Mouse (Mus musculus): Measurements from ENCODE around the gene Glra2. TPM values are rescaled to one million over a fixed set of nuclear protein-coding genes. Genes with fewer than 3 reads are reported as not detected.
"Not testable (repeated sequence)": the region's sequence is repeated elsewhere in the genome, so short reads cannot be mapped to it uniquely, and the experiment has no call there.

Gene Glra2
- not detected in 2 replicates for polyA plus RNA-seq (2011; ENCODE audit: insufficient read length, low read depth, missing spikeins)

DNA sequence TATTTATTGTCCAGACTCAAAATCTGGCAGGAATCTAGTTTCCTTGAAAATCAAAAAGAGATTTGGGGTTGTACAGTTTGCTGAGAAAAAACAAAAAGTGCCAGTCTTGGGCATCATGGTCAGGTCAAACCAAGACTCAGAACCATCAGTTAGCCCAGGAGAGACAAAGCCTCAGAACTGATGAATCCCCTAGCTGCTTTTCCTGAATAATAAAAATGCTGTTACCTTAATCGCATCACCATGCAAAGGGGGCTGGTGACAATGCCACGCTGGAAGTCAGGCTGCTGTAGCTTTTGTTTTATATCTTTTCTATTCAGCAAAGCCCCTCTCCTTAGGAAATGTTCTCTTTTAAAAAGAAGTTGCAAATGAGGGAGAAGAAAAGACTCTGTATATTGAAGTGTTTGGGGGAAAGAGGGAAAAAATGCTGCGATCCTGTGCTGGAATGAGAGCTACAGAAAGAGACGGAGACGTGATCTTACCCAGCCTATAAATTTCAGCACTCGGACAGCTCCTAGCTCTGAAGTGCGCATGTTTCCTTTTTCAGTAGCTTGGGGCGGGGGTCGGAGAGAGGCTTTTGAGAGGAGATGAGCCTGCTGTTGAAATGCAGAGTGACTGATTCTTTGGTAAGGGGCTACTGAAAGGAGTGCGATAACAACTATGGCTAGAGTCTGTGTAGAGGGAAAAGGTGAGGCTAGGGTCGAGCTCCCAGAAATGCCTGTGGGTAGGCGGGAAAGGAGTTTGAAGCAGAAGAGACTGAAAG is at the start of gene Glra2:
Gene Glra2, minus strand, starts transcription at position 455 of the 760 bp plus-strand sequence.
- peak within 1 kb of the TSS; percentile 7; the same call in 1 of the 2 replicates for H3K4me3 ChIP-seq (ENCODE audit: insufficient read depth, low read length)
- no peak within 1 kb of the TSS for H3K27ac ChIP-seq (ENCODE audit: insufficient read depth, low read length)
- H3K4me1 ChIP-seq (ENCODE audit: control insufficient read depth, insufficient read depth, low read length) = no peaks in the 10 kb centered on the region
- TF ChIP-seq CTCF (IDR thresholded peaks at IDR 0.05; ENCODE audit: borderline replicate concordance, insufficient read depth, low read length) (no peak), POLR2A (IDR thresholded peaks at IDR 0.05; ENCODE audit: low read depth, low read length) (no peak)

DNA sequence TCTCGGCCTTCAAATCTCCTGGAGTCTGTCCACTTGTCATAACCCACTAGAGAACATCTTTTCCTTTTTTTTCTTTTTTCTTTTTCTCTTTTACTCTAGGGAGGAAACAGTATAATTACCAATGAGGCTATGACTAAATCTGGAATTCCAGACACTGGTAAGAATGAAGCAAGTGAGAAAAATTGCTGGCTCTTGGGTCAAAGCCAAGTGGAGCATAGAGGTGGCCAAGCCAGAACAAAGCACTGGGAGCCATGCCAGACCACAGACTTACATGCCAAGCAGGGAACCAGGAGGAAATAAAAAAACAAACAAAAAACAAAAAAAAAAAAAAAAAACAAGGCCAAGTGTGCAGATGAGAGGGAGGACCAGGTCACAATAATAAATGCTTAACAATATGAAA is 35.6 kb upstream of the Glra2 start:
- H3K4me1 ChIP-seq (ENCODE audit: control insufficient read depth, insufficient read depth, low read length) = no peaks in the 10 kb centered on the region
- no peak for TF ChIP-seq POLR2A (IDR thresholded peaks at IDR 0.05; ENCODE audit: low read depth, low read length)
- H3K27ac ChIP-seq (ENCODE audit: insufficient read depth, low read length) = no peak overlapping the region
- H3K4me3 ChIP-seq (ENCODE audit: insufficient read depth, low read length) = no peak overlapping the region

DNA sequence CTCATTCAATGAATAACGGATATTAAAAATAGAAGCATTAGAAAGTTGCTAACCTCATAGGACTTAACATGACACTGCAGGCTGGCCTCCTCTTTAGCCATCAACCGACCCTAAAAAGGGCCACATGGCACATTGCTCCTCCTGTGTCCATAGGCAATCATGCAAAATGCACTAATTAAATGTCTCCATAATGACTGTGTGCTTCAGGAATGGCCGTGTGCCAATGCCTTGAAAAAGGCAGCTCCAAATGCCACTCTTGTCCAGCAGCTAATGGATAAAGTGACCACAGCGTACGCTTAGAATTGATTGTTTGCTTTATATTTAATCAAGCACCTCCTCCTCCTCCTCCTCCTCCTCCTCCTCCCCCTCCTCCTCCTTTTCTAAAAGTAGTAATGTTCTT is 17.4 kb upstream of the Glra2 start:
- Histone ChIP-seq H3K27ac (ENCODE audit: insufficient read depth, low read length) (no peak overlapping the region), H3K4me1 (ENCODE audit: control insufficient read depth, insufficient read depth, low read length) (no peaks in the 10 kb centered on the region), H3K4me3 (ENCODE audit: insufficient read depth, low read length) (no peak overlapping the region)
- TF ChIP-seq CTCF (IDR thresholded peaks at IDR 0.05; ENCODE audit: borderline replicate concordance, insufficient read depth, low read length) (no peak), POLR2A (IDR thresholded peaks at IDR 0.05; ENCODE audit: low read depth, low read length) (no peak)

DNA sequence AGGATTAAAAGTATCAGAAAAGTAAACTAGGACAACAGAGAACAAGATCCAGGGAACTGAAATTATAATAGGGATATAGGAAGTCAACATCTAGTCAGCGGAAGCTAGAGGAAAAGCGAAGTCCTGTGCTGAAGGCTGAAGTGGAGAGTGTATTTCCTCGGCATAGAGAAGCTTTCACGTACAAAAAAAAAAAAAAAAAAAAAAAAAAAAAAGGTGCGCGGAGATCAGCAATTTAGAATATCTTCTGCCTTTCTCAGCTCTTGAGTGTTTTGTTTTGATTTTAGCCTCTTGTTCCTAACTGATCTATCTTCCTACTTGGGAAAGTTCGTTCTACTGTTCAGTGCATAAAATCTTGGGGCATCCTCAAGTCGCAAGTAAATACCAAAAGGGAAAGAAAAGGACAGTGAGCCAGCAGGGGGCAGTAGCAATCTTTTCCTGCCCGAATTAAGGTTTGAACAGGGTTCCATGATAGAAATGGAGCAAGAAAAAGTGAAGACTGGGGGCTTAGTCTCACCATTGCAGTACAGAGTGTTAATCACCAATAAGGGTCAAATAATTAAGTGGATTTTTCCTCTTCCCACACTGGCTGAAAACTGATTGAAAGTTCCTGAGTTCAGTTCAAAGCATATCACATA is 623 bp upstream of the Glra2 start:
- Histone ChIP-seq H3K27ac (ENCODE audit: insufficient read depth, low read length) (no peak overlapping the region), H3K4me1 (ENCODE audit: control insufficient read depth, insufficient read depth, low read length) (no peaks in the 10 kb centered on the region), H3K4me3 (ENCODE audit: insufficient read depth, low read length) (peak overlapping the region; percentile 7; the same call in 1 of the 2 replicates)
- no peak for TF ChIP-seq POLR2A (IDR thresholded peaks at IDR 0.05; ENCODE audit: low read depth, low read length)
- no peak for TF ChIP-seq CTCF (IDR thresholded peaks at IDR 0.05; ENCODE audit: borderline replicate concordance, insufficient read depth, low read length)

DNA sequence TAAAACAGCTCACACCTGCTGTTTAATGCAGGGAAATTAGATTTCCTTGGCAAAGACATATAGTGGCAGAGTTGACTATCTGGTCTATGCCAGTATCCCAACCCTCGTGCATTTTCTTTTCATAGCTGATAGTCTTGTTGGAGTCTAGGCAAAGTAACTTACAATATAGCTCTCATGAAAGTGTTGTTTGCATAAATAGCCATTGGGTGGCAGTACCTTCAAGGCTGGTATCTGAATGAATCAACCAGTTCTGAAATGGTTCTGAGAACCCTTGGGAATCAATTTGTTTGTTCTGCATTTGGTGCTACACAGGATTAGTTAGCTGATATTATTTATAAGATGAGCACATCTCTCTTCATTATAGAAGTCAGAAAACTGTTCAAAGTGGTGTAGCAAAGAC is 133.6 kb downstream of the Glra2 start:
- Histone ChIP-seq H3K27ac (ENCODE audit: insufficient read depth, low read length) (no peak overlapping the region), H3K4me1 (ENCODE audit: control insufficient read depth, insufficient read depth, low read length) (no peaks in the 10 kb centered on the region), H3K4me3 (ENCODE audit: insufficient read depth, low read length) (no peak overlapping the region)
- TF ChIP-seq POLR2A (IDR thresholded peaks at IDR 0.05; ENCODE audit: low read depth, low read length) (no peak), CTCF (IDR thresholded peaks at IDR 0.05; ENCODE audit: borderline replicate concordance, insufficient read depth, low read length) (no peak)

- H3K4me1 ChIP-seq (ENCODE audit: control insufficient read depth, insufficient read depth, low read length) = no peaks in the 10 kb centered on the region
- H3K27ac ChIP-seq (ENCODE audit: insufficient read depth, low read length) = no peak overlapping the region
- H3K4me3 ChIP-seq (ENCODE audit: insufficient read depth, low read length) = no peak overlapping the region
- no peak for TF ChIP-seq CTCF (IDR thresholded peaks at IDR 0.05; ENCODE audit: borderline replicate concordance, insufficient read depth, low read length)
- no peak for TF ChIP-seq POLR2A (IDR thresholded peaks at IDR 0.05; ENCODE audit: low read depth, low read length)
Measured at GRCm38 (mm10) chrX:165191170-165191569, 136.0 kb downstream of the Glra2 start.

GRCm38 (mm10) chrX:165182948-165183347 is 144.2 kb downstream of the Glra2 start:
- not testable (repeated sequence) for H3K4me1 ChIP-seq (ENCODE audit: control insufficient read depth, insufficient read depth, low read length); H3K27ac ChIP-seq (ENCODE audit: insufficient read depth, low read length); H3K4me3 ChIP-seq (ENCODE audit: insufficient read depth, low read length)

GRCm38 (mm10) chrX:165156549-165156948 is 170.6 kb downstream of the Glra2 start:
- no peak overlapping the region for H3K4me3 ChIP-seq (ENCODE audit: insufficient read depth, low read length)
- H3K27ac ChIP-seq (ENCODE audit: insufficient read depth, low read length) = no peak overlapping the region
- H3K4me1 ChIP-seq (ENCODE audit: control insufficient read depth, insufficient read depth, low read length) = no peaks in the 10 kb centered on the region
- no peak for TF ChIP-seq POLR2A (IDR thresholded peaks at IDR 0.05; ENCODE audit: low read depth, low read length)
- no peak for TF ChIP-seq CTCF (IDR thresholded peaks at IDR 0.05; ENCODE audit: borderline replicate concordance, insufficient read depth, low read length)

GRCm38 (mm10) chrX:165104171-165104570 is 223.0 kb downstream of the Glra2 start:
- Histone ChIP-seq H3K27ac (ENCODE audit: insufficient read depth, low read length) (no peak overlapping the region), H3K4me1 (ENCODE audit: control insufficient read depth, insufficient read depth, low read length) (no peaks in the 10 kb centered on the region), H3K4me3 (ENCODE audit: insufficient read depth, low read length) (no peak overlapping the region)
- TF ChIP-seq POLR2A (IDR thresholded peaks at IDR 0.05; ENCODE audit: low read depth, low read length) (no peak), CTCF (IDR thresholded peaks at IDR 0.05; ENCODE audit: borderline replicate concordance, insufficient read depth, low read length) (no peak)
